Comparison of ENCODE assay signal across 9 mouse cellular contexts in the genomic region with DNA sequence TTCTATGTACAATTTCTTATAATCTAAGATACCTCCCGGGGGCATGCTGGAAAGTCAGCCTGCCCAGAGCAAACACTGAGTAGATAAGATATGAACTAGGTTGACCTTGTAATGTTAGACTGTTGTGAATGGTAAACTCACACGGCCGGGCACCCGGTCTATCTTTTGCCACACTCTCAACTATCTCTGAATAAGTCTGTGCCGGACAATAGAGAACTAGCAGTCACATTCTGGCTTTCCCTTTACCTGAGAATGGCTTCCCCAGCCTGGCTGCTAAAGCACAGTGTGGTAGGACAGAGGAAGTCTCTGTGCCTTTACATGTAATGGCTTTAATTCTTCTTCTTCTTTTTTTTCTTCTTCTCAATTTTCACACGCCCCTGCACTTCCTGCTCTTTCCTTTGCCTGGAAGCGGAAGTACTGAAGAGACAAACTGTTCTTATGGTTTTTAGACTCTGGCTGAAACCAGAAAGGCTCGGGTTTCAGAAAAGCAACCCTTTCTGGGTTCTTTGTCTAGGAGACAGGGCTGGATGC.
A peak's percentile ranks its signal among the peaks of the same experiment; 100 is the strongest.
DNase-seq lines count a peak whose midpoint lies in the region; ATAC-seq lines count a peak whose summit lies in the region.
"Had no signal": no experiment of that assay in that cellular context is flagged by ENCODE, and none has a peak within 500 bp of the region (broad histone marks: within the 10 kb centered on the region; RNA-seq: fewer than 3 reads in every experiment).

No protein-coding gene starts in this region.

- WGBS in hindbrain, embryonic 13.5 days, result 82% methylated on average over 8 of the region's 8 CpGs
- 72% methylated on average over 8 of the region's 8 CpGs for WGBS in hindbrain, embryonic 10.5 days
- WGBS in embryonic facial prominence, embryonic 14.5 days, result 50% methylated on average over 8 of the region's 8 CpGs
- WGBS in liver, embryonic 13.5 days (ENCODE audit: insufficient replicate concordance), result 3% methylated on average over 8 of the region's 8 CpGs
- WGBS in stomach, embryonic 16.5 days, result 33% methylated on average over 8 of the region's 8 CpGs

- ATAC-seq in hindbrain, embryonic 13.5 days (ENCODE audit: low FRiP score), result no peak
- no peak for ATAC-seq in embryonic facial prominence, embryonic 14.5 days (ENCODE audit: low read depth)
- peak; percentile 63 for ATAC-seq in liver, embryonic 13.5 days (ENCODE audit: low read depth)
- peak; percentile 84 for ATAC-seq in stomach, embryonic 16.5 days (ENCODE audit: insufficient read depth, low FRiP score)
- ATAC-seq: forebrain, embryonic 15.5 days had no signal

- no peaks in the 10 kb centered on the region for H3K36me3 ChIP-seq in hindbrain, embryonic 13.5 days
- H3K36me3 ChIP-seq in hindbrain, embryonic 10.5 days, result no peaks in the 10 kb centered on the region
- H3K36me3 ChIP-seq in embryonic facial prominence, embryonic 14.5 days (ENCODE audit: control insufficient read depth, insufficient read depth, low read length), result no peaks in the 10 kb centered on the region
- H3K36me3 ChIP-seq in liver, embryonic 13.5 days, result no peaks in the 10 kb centered on the region
- H3K36me3 ChIP-seq in stomach, embryonic 16.5 days (ENCODE audit: control insufficient read depth, insufficient read depth, low read length), result no peaks in the 10 kb centered on the region
- H3K36me3 ChIP-seq: forebrain, embryonic 15.5 days had no signal

- no peak overlapping the region for H3K9ac ChIP-seq in hindbrain, embryonic 13.5 days
- no peak overlapping the region for H3K9ac ChIP-seq in embryonic facial prominence, embryonic 14.5 days (ENCODE audit: low read depth, low read length)
- H3K9ac ChIP-seq in liver, embryonic 13.5 days, result no peak overlapping the region
- H3K9ac ChIP-seq in stomach, embryonic 16.5 days (ENCODE audit: low read length), result no peak overlapping the region
- H3K9ac ChIP-seq: forebrain, embryonic 15.5 days had no signal

- H3K27ac ChIP-seq in hindbrain, embryonic 13.5 days, result peak overlapping the region; percentile 6; the same call in 1 of the 2 replicates
- no peak overlapping the region for H3K27ac ChIP-seq in hindbrain, embryonic 10.5 days
- H3K27ac ChIP-seq in embryonic facial prominence, embryonic 14.5 days (replicated peaks; ENCODE audit: low read depth, low read length), result no peak overlapping the region
- peak overlapping the region; percentile 6 for H3K27ac ChIP-seq in liver, embryonic 13.5 days
- peak overlapping the region; percentile 42; the same call in 1 of the 2 replicates for H3K27ac ChIP-seq in stomach, embryonic 16.5 days (ENCODE audit: low read length)
- H3K27ac ChIP-seq: forebrain, embryonic 15.5 days had no signal

- no peak overlapping the region for H3K4me2 ChIP-seq in hindbrain, embryonic 13.5 days
- no peak overlapping the region for H3K4me2 ChIP-seq in embryonic facial prominence, embryonic 14.5 days (ENCODE audit: low read depth, low read length)
- peak overlapping the region; percentile 28 for H3K4me2 ChIP-seq in liver, embryonic 13.5 days
- H3K4me2 ChIP-seq in stomach, embryonic 16.5 days (ENCODE audit: low read depth, low read length), result no peak overlapping the region
- H3K4me2 ChIP-seq: forebrain, embryonic 15.5 days had no signal

- no peaks in the 10 kb centered on the region for H3K27me3 ChIP-seq in hindbrain, embryonic 13.5 days
- no peaks in the 10 kb centered on the region; the same call in 1 of the 2 replicates for H3K27me3 ChIP-seq in hindbrain, embryonic 10.5 days (ENCODE audit: insufficient read depth, poor library complexity, severe bottlenecking)
- no peaks in the 10 kb centered on the region for H3K27me3 ChIP-seq in embryonic facial prominence, embryonic 14.5 days (replicated peaks; ENCODE audit: control insufficient read depth, insufficient read depth, low read length)
- no peaks in the 10 kb centered on the region for H3K27me3 ChIP-seq in liver, embryonic 13.5 days
- no peaks in the 10 kb centered on the region for H3K27me3 ChIP-seq in stomach, embryonic 16.5 days (ENCODE audit: control insufficient read depth, insufficient read depth, low read length)
- H3K27me3 ChIP-seq: forebrain, embryonic 15.5 days had no signal

- H3K4me3 ChIP-seq in hindbrain, embryonic 13.5 days, result no peak overlapping the region
- H3K4me3 ChIP-seq in hindbrain, embryonic 10.5 days, result no peak overlapping the region
- H3K4me3 ChIP-seq in embryonic facial prominence, embryonic 14.5 days (ENCODE audit: low read depth, low read length), result no peak overlapping the region
- H3K4me3 ChIP-seq in liver, embryonic 13.5 days (replicated peaks), result no peak overlapping the region
- H3K4me3 ChIP-seq in stomach, embryonic 16.5 days (replicated peaks; ENCODE audit: low read length), result no peak overlapping the region
- H3K4me3 ChIP-seq: forebrain, embryonic 15.5 days had no signal

- no peaks in the 10 kb centered on the region for H3K9me3 ChIP-seq in hindbrain, embryonic 13.5 days
- H3K9me3 ChIP-seq in hindbrain, embryonic 10.5 days, result no peaks in the 10 kb centered on the region
- no peaks in the 10 kb centered on the region for H3K9me3 ChIP-seq in embryonic facial prominence, embryonic 14.5 days (ENCODE audit: control insufficient read depth, low read length)
- H3K9me3 ChIP-seq in liver, embryonic 13.5 days (replicated peaks), result no peaks in the 10 kb centered on the region
- H3K9me3 ChIP-seq in stomach, embryonic 16.5 days (replicated peaks; ENCODE audit: control insufficient read depth, low read length), result no peaks in the 10 kb centered on the region
- H3K9me3 ChIP-seq: forebrain, embryonic 15.5 days had no signal

- H3K4me1 ChIP-seq in hindbrain, embryonic 13.5 days (replicated peaks), result 0 out of 2 replicates have a peak, but pooled peaks cover 7% of the 10 kb centered on the region
- H3K4me1 ChIP-seq in hindbrain, embryonic 10.5 days (replicated peaks), result peaks cover 23% of the 10 kb centered on the region
- peaks cover 18% of the 10 kb centered on the region for H3K4me1 ChIP-seq in embryonic facial prominence, embryonic 14.5 days (ENCODE audit: control insufficient read depth, insufficient read depth, low read length)
- peaks cover 24% of the 10 kb centered on the region for H3K4me1 ChIP-seq in liver, embryonic 13.5 days (replicated peaks)
- 0 out of 2 replicates have a peak, but pooled peaks cover 4% of the 10 kb centered on the region for H3K4me1 ChIP-seq in stomach, embryonic 16.5 days (ENCODE audit: control insufficient read depth, insufficient read depth, low read length)
- H3K4me1 ChIP-seq: forebrain, embryonic 15.5 days had no signal

- DNase-seq in hindbrain, embryonic 10.5 days (ENCODE audit: low spot score), result no peak
- DNase-seq in embryonic facial prominence, embryonic 14.5 days (ENCODE audit: low spot score), result peak; percentile 35
- DNase-seq in liver, embryonic 13.5 days, result peak; percentile 2
- no peak for DNase-seq in cerebellum, adult 9-10 months
- DNase-seq in kidney, postnatal 4 days, result no peak
- DNase-seq in gastrocnemius, postnatal 10 days, result no peak

Comparison
In these comparisons a context has a peak if more than half of its experiments do, and no peak if none do; other contexts are left out.
1. H3K27ac ChIP-seq: peak in hindbrain, embryonic 13.5 days (single experiment), liver, embryonic 13.5 days (single experiment) and stomach, embryonic 16.5 days (single experiment); none in hindbrain, embryonic 10.5 days (single experiment) and embryonic facial prominence, embryonic 14.5 days (single experiment).
2. ATAC-seq: peak in liver, embryonic 13.5 days (single experiment) and stomach, embryonic 16.5 days (single experiment); none in hindbrain, embryonic 13.5 days (single experiment) and embryonic facial prominence, embryonic 14.5 days (single experiment).
3. DNase-seq: peak in embryonic facial prominence, embryonic 14.5 days (single experiment) and liver, embryonic 13.5 days (single experiment); none in hindbrain, embryonic 10.5 days (single experiment), cerebellum, adult 9-10 months (single experiment), kidney, postnatal 4 days (0 of 2) and gastrocnemius, postnatal 10 days (single experiment).